Mouse (Mus musculus) A20 (cell line): ENCODE measurements around the gene Chchd1.

Source experiments
- DNase-seq: peaks from one replicate; pipeline ENCODE4 v3.0.0-alpha.2; 2011; ENCODE audit warnings: low read depth, low spot score

The Chchd1 gene

GRCm38 (mm10) chr14:20702741-20703381 lies at the start of gene Chchd1:
TSS of gene Chchd1 (plus strand) at chr14:20703006.
- DNase-seq = peak; percentile 92

GRCm38 (mm10) chr14:20654690-20655421 lies 48.0 kb upstream of the Chchd1 start:
- no peak for DNase-seq

GRCm38 (mm10) chr14:20655731-20656130 lies 47.1 kb upstream of the Chchd1 start:
- no peak for DNase-seq

- no peak for DNase-seq
Measured at GRCm38 (mm10) chr14:20656361-20656760, 46.4 kb upstream of the Chchd1 start, which contains the start of gene Myoz1. TSS of gene Myoz1 (minus strand) at chr14:20656540.

- peak; percentile 39 for DNase-seq
Measured at GRCm38 (mm10) chr14:20658326-20658725, 44.5 kb upstream of the Chchd1 start.

GRCm38 (mm10) chr14:20658902-20659301 lies 43.9 kb upstream of the Chchd1 start:
- DNase-seq = no peak

- DNase-seq = no peak
Measured at GRCm38 (mm10) chr14:20659687-20660086, 43.1 kb upstream of the Chchd1 start.

GRCm38 (mm10) chr14:20660827-20661660 lies 41.8 kb upstream of the Chchd1 start:
- peak; percentile 95 for DNase-seq

- no peak for DNase-seq
Measured at GRCm38 (mm10) chr14:20661661-20662331, 41.0 kb upstream of the Chchd1 start.

- DNase-seq = no peak
Measured at GRCm38 (mm10) chr14:20662740-20663139, 40.1 kb upstream of the Chchd1 start.

- DNase-seq = no peak
Measured at GRCm38 (mm10) chr14:20663601-20664000, 39.2 kb upstream of the Chchd1 start.

- no peak for DNase-seq
Measured at GRCm38 (mm10) chr14:20664436-20664835, 38.4 kb upstream of the Chchd1 start.

GRCm38 (mm10) chr14:20667469-20667868 lies 35.3 kb upstream of the Chchd1 start:
- no peak for DNase-seq

- DNase-seq = no peak
Measured at GRCm38 (mm10) chr14:20668154-20668810, 34.5 kb upstream of the Chchd1 start, which contains the start of gene Synpo2l. TSS of gene Synpo2l (minus strand) at chr14:20668354.

GRCm38 (mm10) chr14:20672990-20673389 lies 29.8 kb upstream of the Chchd1 start:
- DNase-seq = peak; percentile 82

GRCm38 (mm10) chr14:20673735-20674063 lies 29.1 kb upstream of the Chchd1 start:
- DNase-seq = no peak

GRCm38 (mm10) chr14:20674064-20674833 lies 28.6 kb upstream of the Chchd1 start, which contains the start of gene Sec24c:
TSS of gene Sec24c (plus strand) at chr14:20674308.
- DNase-seq = peak; percentile 99

- DNase-seq = no peak
Measured at GRCm38 (mm10) chr14:20677906-20678305, 24.9 kb upstream of the Chchd1 start.

GRCm38 (mm10) chr14:20681742-20682141 lies 21.1 kb upstream of the Chchd1 start:
- DNase-seq = no peak

GRCm38 (mm10) chr14:20682498-20682897 lies 20.3 kb upstream of the Chchd1 start:
- DNase-seq = no peak
